Mouse (Mus musculus) ES-E14 (cell line): Measurements from ENCODE around the gene Sept9. TPM values are rescaled to one million over a fixed set of nuclear protein-coding genes. Genes with fewer than 3 reads are reported as not detected.

Experiments used
- DNase-seq: peaks from one replicate; pipeline ENCODE4 v3.0.0-alpha.2; 2013; ENCODE audit warnings: low read depth, low spot score
- H3K27ac ChIP-seq: 2 replicates; pipeline ENCODE4 v1.5.1; 2012; ENCODE audit warnings: low read depth, mild to moderate bottlenecking, low read length, moderate library complexity, mixed read lengths; ENCODE audit not compliant: poor library complexity, insufficient read depth, severe bottlenecking
- H3K36me3 ChIP-seq: 2 replicates; pipeline ENCODE4 v1.6.1; 2012; ENCODE audit warnings: mild to moderate bottlenecking, low read length, moderate library complexity, mixed read lengths; ENCODE audit not compliant: control insufficient read depth, poor library complexity, insufficient read depth, severe bottlenecking
- H3K4me1 ChIP-seq, 2 experiments: fragments of 150-350 bp in 1 of 2; sonication (generic) in 1 of 2; 2 replicates each; pipeline ENCODE4 v1.6.1; 2012; ENCODE audit warnings: low read length in 2 of 2, mild to moderate bottlenecking in 1 of 2, mixed read lengths in 1 of 2; ENCODE audit not compliant: control insufficient read depth in 2 of 2, insufficient read depth in 2 of 2, poor library complexity in 1 of 2
- H3K4me3 ChIP-seq, 2 experiments: fragments of 150-350 bp in 1 of 2; sonication (generic) in 1 of 2; 2 replicates each; pipeline ENCODE4 v1.5.1; 2012; ENCODE audit warnings: low read length in 2 of 2, low read depth in 1 of 2, mild to moderate bottlenecking in 1 of 2, mixed read lengths in 1 of 2; ENCODE audit not compliant: insufficient read depth in 1 of 2, poor library complexity in 1 of 2, severe bottlenecking in 1 of 2
- H3K9ac ChIP-seq: 2 replicates; pipeline ENCODE4 v1.6.1; 2012; ENCODE audit warnings: low read depth, mild to moderate bottlenecking, low read length, mixed read lengths; ENCODE audit not compliant: poor library complexity, insufficient read depth, severe bottlenecking
- H3K9me3 ChIP-seq: fragments of 150-350 bp; sonication (generic); 2 replicates; pipeline ENCODE4 v1.6.1; 2012; ENCODE audit warnings: low read depth, mild to moderate bottlenecking, low read length; ENCODE audit not compliant: control insufficient read depth, insufficient read depth
- CHD2 ChIP-seq: IDR thresholded peaks from 2 replicates; pipeline ENCODE4 v1.6.1; 2014; ENCODE audit warnings: mild to moderate bottlenecking, low read depth, low read length, inconsistent platforms
- HCFC1 ChIP-seq: IDR thresholded peaks from 2 replicates; pipeline ENCODE4 v1.6.1; 2012; ENCODE audit warnings: low read length, inconsistent platforms, borderline replicate concordance; ENCODE audit not compliant: insufficient read depth
- MAFK ChIP-seq: IDR thresholded peaks from 2 replicates; pipeline ENCODE4 v1.6.1; 2014; ENCODE audit warnings: mild to moderate bottlenecking, low read depth, low read length, inconsistent platforms; ENCODE audit not compliant: insufficient read depth
- ZC3H11A ChIP-seq: IDR thresholded peaks from 2 replicates; pipeline ENCODE4 v1.6.1; 2012; ENCODE audit warnings: low read depth, mild to moderate bottlenecking, inconsistent platforms, low read length, borderline replicate concordance
- ZNF384 ChIP-seq: IDR thresholded peaks from 2 replicates; pipeline ENCODE4 v1.6.1; 2012; ENCODE audit warnings: low read depth, low read length, inconsistent platforms
- in situ Hi-C, 2 experiments: fragments of 600-800 bp; cut with MboI; formaldehyde crosslinking; loops; one replicate each; pipeline ENCODE4 v1.15.1; 2025; ENCODE audit warnings: low sequenced_read_pairs in 2 of 2, inconsistent platforms in 1 of 2; ENCODE audit not compliant: unreplicated experiment in 2 of 2
- total RNA-seq: library from RNA; depleted of rRNA; stranded (reverse); fragments of 300-350 nt; gene quantifications from 2 replicates; pipeline ENCODE4 v1.2.3, GENCODE M21; 2012

The Sept9 gene
- total RNA-seq, 1 experiment, result 65.7 TPM

GRCm38 (mm10) chr11:117240861-117241738 is 41.6 kb downstream of the Sept9 start:
- DNase-seq, result no peak
- no peak for TF ChIP-seq MAFK
- TF ChIP-seq HCFC1, result no peak
- TF ChIP-seq ZC3H11A, result no peak
- no peak for TF ChIP-seq ZNF384
- no peak for TF ChIP-seq CHD2
- Histone ChIP-seq H3K9ac (no peak overlapping the region), H3K4me1 (peaks cover 2 to 11% of the 10 kb centered on the region in 2 experiments; a peak in 1 of 4 replicates), H3K27ac (no peak overlapping the region), H3K36me3 (no peaks in the 10 kb centered on the region), H3K4me3 (no peak overlapping the region), H3K9me3 (no peaks in the 10 kb centered on the region)
- in situ Hi-C loops, result loop anchor here in 1 of 2 experiments (5.0 kb wide), 1 partner anchor 116 kb away; no protein-coding TSS in a partner anchor

- Histone ChIP-seq H3K27ac (no peak overlapping the region; the same call in 1 of the 2 replicates), H3K9me3 (no peaks in the 10 kb centered on the region), H3K9ac (no peak overlapping the region), H3K4me3 (no peak overlapping the region), H3K4me1 (peaks cover 2 to 11% of the 10 kb centered on the region in 2 experiments; a peak in 1 of 4 replicates), H3K36me3 (no peaks in the 10 kb centered on the region)
- in situ Hi-C loops, result loop anchor here in 1 of 2 experiments (5.0 kb wide), 1 partner anchor 115 kb away; no protein-coding TSS in a partner anchor
- DNase-seq, result no peak
- TF ChIP-seq HCFC1 (no peak), ZC3H11A (no peak), ZNF384 (no peak)
Measured at GRCm38 (mm10) chr11:117242339-117243084, 43.1 kb downstream of the Sept9 start.

DNA sequence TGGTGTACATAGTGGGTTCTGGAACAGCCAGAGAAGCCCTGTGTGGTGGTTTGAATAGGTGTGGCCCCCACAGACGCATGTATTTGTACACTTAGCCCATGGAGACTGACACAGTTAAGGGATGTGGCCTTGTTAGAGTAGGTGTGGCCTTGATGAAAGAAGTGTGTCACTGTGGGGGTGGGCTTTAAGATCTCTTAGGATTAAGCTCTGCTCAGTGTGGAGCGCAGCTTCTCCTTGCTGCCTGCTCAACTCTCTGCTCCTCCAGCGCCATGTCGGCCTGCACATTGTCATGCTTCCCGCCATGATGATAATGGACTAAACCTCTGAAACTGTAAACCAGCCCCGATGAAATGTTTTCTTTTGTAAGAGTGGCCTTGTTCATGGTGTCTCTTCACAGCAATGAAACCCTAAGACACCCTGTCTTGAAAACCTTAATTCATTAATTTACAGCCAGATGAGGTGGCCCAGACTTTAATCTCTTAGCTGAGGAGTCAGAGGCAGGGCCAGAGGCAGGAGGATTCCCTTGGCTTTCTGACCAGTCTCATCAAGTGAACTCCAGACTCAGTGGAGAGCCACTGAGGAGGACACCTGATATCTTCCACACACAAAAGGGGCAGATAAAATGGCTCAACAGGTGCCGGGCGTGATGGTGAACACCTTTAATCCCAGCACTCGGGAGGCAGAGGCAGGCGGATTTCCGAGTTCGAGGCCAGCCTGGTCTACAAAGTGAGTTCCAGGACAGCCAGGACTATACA is 44.3 kb downstream of the Sept9 start:
- DNase-seq, result no peak
- TF ChIP-seq CHD2 (no peak), ZNF384 (no peak), ZC3H11A (no peak), MAFK (no peak), HCFC1 (no peak)
- Histone ChIP-seq H3K4me1 (peaks cover 2 to 11% of the 10 kb centered on the region in 2 experiments; a peak in 1 of 4 replicates), H3K36me3 (no peaks in the 10 kb centered on the region), H3K9me3 (no peaks in the 10 kb centered on the region), H3K9ac (no peak overlapping the region), H3K4me3 (no peak overlapping the region), H3K27ac (no peak overlapping the region)
- in situ Hi-C loops, result loop anchor here in 1 of 2 experiments (5.0 kb wide), 1 partner anchor 114 kb away; no protein-coding TSS in a partner anchor

- no peaks in the 10 kb centered on the region for H3K9me3 ChIP-seq
- TF ChIP-seq MAFK, result no peak
- no peak for TF ChIP-seq CHD2
- TF ChIP-seq ZC3H11A, result no peak
- TF ChIP-seq ZNF384, result no peak
- no peak for TF ChIP-seq HCFC1
- peaks cover 0 to 11% of the 10 kb centered on the region in 2 experiments; a peak in 1 of 4 replicates for H3K4me1 ChIP-seq
- in situ Hi-C loops, result no loop called here
- no peak overlapping the region for H3K4me3 ChIP-seq
- H3K9ac ChIP-seq, result no peak overlapping the region
- H3K27ac ChIP-seq, result no peak overlapping the region
- DNase-seq, result no peak
- H3K36me3 ChIP-seq, result no peaks in the 10 kb centered on the region
Measured at GRCm38 (mm10) chr11:117245041-117245725, 45.7 kb downstream of the Sept9 start.
